9 mouse cellular contexts compared by ENCODE assay signal in genomic region chr2:24473641-24474511, GRCm38 (mm10). TPM values are rescaled to one million over a fixed set of nuclear protein-coding genes. Genes with fewer than 3 reads are reported as not detected.
DNase-seq lines count a peak whose midpoint lies in the region; ATAC-seq and TF ChIP-seq lines count a peak whose summit lies in the region.
"Had no signal": no experiment of that assay in that cellular context is flagged by ENCODE, and none has a peak within 500 bp of the region (broad histone marks: within the 10 kb centered on the region; RNA-seq: fewer than 3 reads in every experiment).

No protein-coding gene starts in this region.

- H3K4me1 ChIP-seq in heart, embryonic 14.5 days (ENCODE audit: control insufficient read depth in 2 of 2, insufficient read depth in 2 of 2, low read length in 2 of 2) = peaks cover 0 to 3% of the 10 kb centered on the region in 2 experiments; a peak in 2 of 4 replicates
- H3K4me1 ChIP-seq in embryonic facial prominence, embryonic 12.5 days = peaks cover 4% of the 10 kb centered on the region; the same call in 1 of the 2 replicates
- H3K4me1 ChIP-seq in intestine, postnatal 0 days (replicated peaks; ENCODE audit: control insufficient read depth, insufficient read depth, low read length) = 0 out of 2 replicates have a peak, but pooled peaks cover 5% of the 10 kb centered on the region
- peaks cover 3% of the 10 kb centered on the region; the same call in 1 of the 2 replicates for H3K4me1 ChIP-seq in midbrain, embryonic 16.5 days (ENCODE audit: control insufficient read depth, insufficient read depth, low read length)

- H3K27me3 ChIP-seq in heart, embryonic 14.5 days (ENCODE audit: control insufficient read depth, insufficient read depth, low read length) = peaks cover 73% of the 10 kb centered on the region
- peaks cover 57% of the 10 kb centered on the region for H3K27me3 ChIP-seq in embryonic facial prominence, embryonic 12.5 days
- H3K27me3 ChIP-seq in intestine, postnatal 0 days (replicated peaks; ENCODE audit: control insufficient read depth, insufficient read depth, low read length) = peaks cover 35% of the 10 kb centered on the region
- H3K27me3 ChIP-seq in midbrain, embryonic 16.5 days (ENCODE audit: control insufficient read depth, insufficient read depth, low read depth, low read length) = peaks cover 27% of the 10 kb centered on the region

- H3K4me2 ChIP-seq in heart, embryonic 14.5 days (ENCODE audit: low read length) = peak overlapping the region; percentile 54
- peak overlapping the region; percentile 46 for H3K4me2 ChIP-seq in embryonic facial prominence, embryonic 12.5 days (replicated peaks)
- H3K4me2 ChIP-seq in intestine, postnatal 0 days (replicated peaks; ENCODE audit: low read depth) = peak overlapping the region; percentile 53
- peak overlapping the region; percentile 65 for H3K4me2 ChIP-seq in midbrain, embryonic 16.5 days (ENCODE audit: low read length)

- no peak overlapping the region for H3K27ac ChIP-seq in heart, embryonic 14.5 days (replicated peaks in 1 of 2; ENCODE audit: control insufficient read depth in 1 of 2, insufficient read depth in 1 of 2, low read depth in 2 of 2, low read length in 2 of 2)
- H3K27ac ChIP-seq in embryonic facial prominence, embryonic 12.5 days = no peak overlapping the region
- H3K27ac ChIP-seq in intestine, postnatal 0 days (ENCODE audit: low read depth, low read length) = no peak overlapping the region
- H3K27ac ChIP-seq in midbrain, embryonic 16.5 days (ENCODE audit: low read length) = no peak overlapping the region

- intact Hi-C loops in heart, postnatal 14 days (cut with DNase I) = no loop called here

- DNase-seq in heart, postnatal 14 days = no peak
- no peak for DNase-seq in Muller cell, postnatal 12 days (ENCODE audit: inconsistent ontology term)
- no peak for DNase-seq in right cerebral cortex, postnatal 10 days (ENCODE audit: low spot score in 2 of 2)
- DNase-seq in gastrocnemius, adult 18-20 months (ENCODE audit: low spot score) = no peak
- DNase-seq: cerebellum, adult 18-20 months had no signal

- H3K9me3 ChIP-seq in heart, embryonic 14.5 days (ENCODE audit: control insufficient read depth, low read length) = no peaks in the 10 kb centered on the region
- no peaks in the 10 kb centered on the region for H3K9me3 ChIP-seq in embryonic facial prominence, embryonic 12.5 days
- H3K9me3 ChIP-seq in intestine, postnatal 0 days (ENCODE audit: control insufficient read depth) = no peaks in the 10 kb centered on the region
- no peaks in the 10 kb centered on the region for H3K9me3 ChIP-seq in midbrain, embryonic 16.5 days (replicated peaks; ENCODE audit: control insufficient read depth, low read length, poor library complexity, severe bottlenecking)

- no peak for ATAC-seq in heart, embryonic 14.5 days (ENCODE audit: insufficient number of reproducible peaks, insufficient read depth, low FRiP score, low read depth)
- no peak for ATAC-seq in embryonic facial prominence, embryonic 12.5 days (ENCODE audit: insufficient number of reproducible peaks, insufficient read depth, low FRiP score, low TSS enrichment)
- ATAC-seq in intestine, postnatal 0 days = no peak
- peak; percentile 75 for ATAC-seq in midbrain, embryonic 16.5 days

- under 1% methylated on average over 56 of the region's 56 CpGs for WGBS in heart, embryonic 14.5 days
- WGBS in embryonic facial prominence, embryonic 12.5 days = under 1% methylated on average over 56 of the region's 56 CpGs
- WGBS in intestine, postnatal 0 days = 8% methylated on average over 56 of the region's 56 CpGs
- 1% methylated on average over 56 of the region's 56 CpGs for WGBS in midbrain, embryonic 16.5 days

- no peak for TF ChIP-seq CTCF in intestine, postnatal 0 days (IDR thresholded peaks at IDR 0.05; ENCODE audit: low read depth)

- no peak overlapping the region for H3K9ac ChIP-seq in heart, embryonic 14.5 days (ENCODE audit: low read length)
- H3K9ac ChIP-seq in embryonic facial prominence, embryonic 12.5 days = no peak overlapping the region
- H3K9ac ChIP-seq in intestine, postnatal 0 days (ENCODE audit: low read depth, low read length) = no peak overlapping the region
- peak overlapping the region; percentile 22; the same call in 1 of the 2 replicates for H3K9ac ChIP-seq in midbrain, embryonic 16.5 days (ENCODE audit: low read depth, low read length)

- peak overlapping the region; percentile 20 to 26; a peak in 3 of 4 replicates for H3K4me3 ChIP-seq in heart, embryonic 14.5 days (ENCODE audit: control insufficient read depth in 1 of 2, insufficient read depth in 1 of 2, low read depth in 1 of 2, low read length in 2 of 2)
- peak overlapping the region; percentile 25 for H3K4me3 ChIP-seq in embryonic facial prominence, embryonic 12.5 days
- H3K4me3 ChIP-seq in intestine, postnatal 0 days (ENCODE audit: low read depth, low read length) = peak overlapping the region; percentile 26
- peak overlapping the region; percentile 34 for H3K4me3 ChIP-seq in midbrain, embryonic 16.5 days (ENCODE audit: low read depth, low read length)

- no peaks in the 10 kb centered on the region for H3K36me3 ChIP-seq in heart, embryonic 14.5 days (ENCODE audit: control insufficient read depth, insufficient read depth, low read length)
- no peaks in the 10 kb centered on the region for H3K36me3 ChIP-seq in embryonic facial prominence, embryonic 12.5 days
- H3K36me3 ChIP-seq in intestine, postnatal 0 days (ENCODE audit: control insufficient read depth, insufficient read depth) = no peaks in the 10 kb centered on the region
- no peaks in the 10 kb centered on the region for H3K36me3 ChIP-seq in midbrain, embryonic 16.5 days (ENCODE audit: control insufficient read depth, insufficient read depth, low read length)

RNA-seq across cellular contexts. Expression of gene Pax8, which starts 1.5 kb away (rescaled TPM):
- polyA plus RNA-seq in heart, embryonic 14.5 days (2014; fragmentation: Nextera tagmentation; extraction: Ambion mirVana) = not detected in 2 replicates
- total RNA-seq in heart, postnatal 14 days (2021) = not detected
- polyA plus RNA-seq in embryonic facial prominence, embryonic 12.5 days (2016; fragmentation: Nextera tagmentation; extraction: Ambion mirVana) = 0.27 and 0.29 TPM in 2 replicates
- 0.52 and 0.64 TPM in 2 replicates for polyA plus RNA-seq in intestine, postnatal 0 days (2015; fragmentation: Nextera tagmentation; extraction: Ambion mirVana)
- polyA plus RNA-seq in midbrain, embryonic 16.5 days (2015; fragmentation: Nextera tagmentation; extraction: Ambion mirVana) = 3.0 and 3.7 TPM in 2 replicates
- not detected for total RNA-seq in gastrocnemius, adult 18-20 months (2021)
